Mouse (Mus musculus): ENCODE results near the gene Abtb2. TPM values are rescaled to one million over a fixed set of nuclear protein-coding genes. Genes with fewer than 3 reads are reported as not detected.

Abtb2 gene
- polyA plus RNA-seq, 1 experiment: 4.0 TPM

DNA sequence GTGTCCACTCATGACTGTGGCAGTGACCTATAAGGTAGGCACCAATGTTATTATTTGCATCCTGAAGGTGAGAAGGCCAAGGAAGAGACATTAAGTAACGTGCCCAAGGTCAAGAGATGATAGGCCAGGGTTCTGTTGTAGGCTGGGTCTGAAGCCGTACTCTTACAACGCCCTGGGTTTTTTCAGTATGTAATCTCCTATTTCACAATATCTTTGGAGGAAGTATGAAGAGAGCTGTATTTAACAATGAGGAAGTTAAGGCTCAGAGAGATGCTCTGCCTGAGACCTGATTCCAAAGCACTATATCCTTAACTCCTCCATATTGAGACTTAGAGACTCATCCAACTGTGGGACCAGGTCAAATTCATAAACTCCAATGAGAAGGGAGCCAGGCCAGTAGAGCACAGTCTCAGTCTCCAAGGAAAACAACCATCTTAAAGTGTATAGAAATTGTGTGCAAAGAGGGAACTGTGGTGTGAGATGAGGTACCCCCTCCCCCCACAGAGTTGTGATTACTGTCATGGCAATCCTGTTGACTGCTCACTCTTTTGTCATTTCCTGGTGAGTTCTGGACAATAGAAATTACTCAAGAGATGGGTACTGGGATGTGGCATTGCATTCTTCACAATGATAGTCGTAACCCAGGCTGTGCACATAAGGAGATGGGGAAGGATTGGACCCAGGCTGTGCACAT is 39.8 kb downstream of the Abtb2 start:
- no peaks in the 10 kb centered on the region for H3K36me3 ChIP-seq (ENCODE audit: control insufficient read depth, insufficient read depth)
- no peaks in the 10 kb centered on the region for H3K79me2 ChIP-seq (ENCODE audit: control insufficient read depth, insufficient read depth)
- no peaks in the 10 kb centered on the region for H3K27me3 ChIP-seq (ENCODE audit: control insufficient read depth, insufficient read depth, insufficient read length)
- no peaks in the 10 kb centered on the region for H3K79me3 ChIP-seq (ENCODE audit: low read depth)
- no peak overlapping the region for H3ac ChIP-seq (ENCODE audit: control insufficient read depth, insufficient read length, low read depth)
- no peak overlapping the region for H3K4me3 ChIP-seq (ENCODE audit: insufficient read depth, poor library complexity, severe bottlenecking)
- TF ChIP-seq MAX (IDR thresholded peaks at IDR 0.05): no peak
- TF ChIP-seq CTCF (IDR thresholded peaks at IDR 0.05; ENCODE audit: control insufficient read depth, insufficient read depth, insufficient read length): no peak
- no peak for TF ChIP-seq CEBPB (IDR thresholded peaks at IDR 0.05; ENCODE audit: low read depth)
- no peak for TF ChIP-seq USF1 (IDR thresholded peaks at IDR 0.05; ENCODE audit: low read depth)
- TF ChIP-seq FOSL1 (IDR thresholded peaks at IDR 0.05; ENCODE audit: insufficient read depth, low read length, poor library complexity, severe bottlenecking): no peak
- TF ChIP-seq MYOD1 (IDR thresholded peaks at IDR 0.05; ENCODE audit: control insufficient read depth, insufficient read length, low read depth): no peak
- no peak for TF ChIP-seq MYOG (IDR thresholded peaks at IDR 0.05; ENCODE audit: control insufficient read depth, extremely low read depth, insufficient read length)

GRCm38 (mm10) chr2:103607926-103608325 is 41.8 kb downstream of the Abtb2 start:
- no peaks in the 10 kb centered on the region for H3K36me3 ChIP-seq (ENCODE audit: control insufficient read depth, insufficient read depth)
- H3ac ChIP-seq (ENCODE audit: control insufficient read depth, insufficient read length, low read depth): no peak overlapping the region
- H3K4me3 ChIP-seq (ENCODE audit: insufficient read depth, poor library complexity, severe bottlenecking): no peak overlapping the region
- no peaks in the 10 kb centered on the region for H3K79me3 ChIP-seq (ENCODE audit: low read depth)
- no peaks in the 10 kb centered on the region for H3K27me3 ChIP-seq (ENCODE audit: control insufficient read depth, insufficient read depth, insufficient read length)
- no peak for TF ChIP-seq FOSL1 (IDR thresholded peaks at IDR 0.05; ENCODE audit: insufficient read depth, low read length, poor library complexity, severe bottlenecking)
- no peak for TF ChIP-seq MAX (IDR thresholded peaks at IDR 0.05)
- TF ChIP-seq CEBPB (IDR thresholded peaks at IDR 0.05; ENCODE audit: low read depth): no peak
- TF ChIP-seq MYOG (IDR thresholded peaks at IDR 0.05; ENCODE audit: control insufficient read depth, extremely low read depth, insufficient read length): no peak
- TF ChIP-seq CTCF (IDR thresholded peaks at IDR 0.05; ENCODE audit: control insufficient read depth, insufficient read depth, insufficient read length): no peak
- no peak for TF ChIP-seq MYOD1 (IDR thresholded peaks at IDR 0.05; ENCODE audit: control insufficient read depth, insufficient read length, low read depth)
- TF ChIP-seq USF1 (IDR thresholded peaks at IDR 0.05; ENCODE audit: low read depth): no peak
- no peaks in the 10 kb centered on the region for H3K79me2 ChIP-seq (ENCODE audit: control insufficient read depth, insufficient read depth)

- TF ChIP-seq MYOD1 (IDR thresholded peaks at IDR 0.05; ENCODE audit: control insufficient read depth, insufficient read length, low read depth): no peak
- no peak for TF ChIP-seq MYOG (IDR thresholded peaks at IDR 0.05; ENCODE audit: control insufficient read depth, extremely low read depth, insufficient read length)
- TF ChIP-seq MAX (IDR thresholded peaks at IDR 0.05): no peak
- no peak for TF ChIP-seq USF1 (IDR thresholded peaks at IDR 0.05; ENCODE audit: low read depth)
- TF ChIP-seq CEBPB (IDR thresholded peaks at IDR 0.05; ENCODE audit: low read depth): no peak
- TF ChIP-seq CTCF (IDR thresholded peaks at IDR 0.05; ENCODE audit: control insufficient read depth, insufficient read depth, insufficient read length): no peak
- no peak for TF ChIP-seq FOSL1 (IDR thresholded peaks at IDR 0.05; ENCODE audit: insufficient read depth, low read length, poor library complexity, severe bottlenecking)
- no peaks in the 10 kb centered on the region for H3K79me3 ChIP-seq (ENCODE audit: low read depth)
These were observed 42.8 kb downstream of the Abtb2 start for GRCm38 (mm10) chr2:103608947-103609346.

DNA sequence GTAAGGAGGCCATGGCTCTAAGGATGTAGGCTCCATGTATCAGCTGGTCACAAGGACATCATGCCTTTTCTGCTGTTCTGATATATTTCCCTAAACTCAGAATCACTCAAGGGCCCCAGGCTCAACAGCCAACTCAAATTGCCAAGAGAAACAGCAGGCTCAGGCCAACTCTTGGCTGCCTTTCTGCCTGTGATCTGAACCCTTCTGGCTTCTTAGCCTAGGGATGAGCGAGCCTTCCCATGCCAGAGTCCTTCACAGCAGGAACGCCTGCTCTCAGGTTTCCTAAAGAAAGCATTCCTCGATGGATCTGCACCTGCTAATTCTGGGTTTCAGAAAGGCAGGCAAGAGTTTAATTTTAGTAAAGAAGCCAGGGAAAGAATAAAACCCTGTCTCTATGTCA is 43.4 kb downstream of the Abtb2 start:
- Histone ChIP-seq H3K27me3 (ENCODE audit: control insufficient read depth, insufficient read depth, insufficient read length) (no peaks in the 10 kb centered on the region), H3ac (ENCODE audit: control insufficient read depth, insufficient read length, low read depth) (no peak overlapping the region), H3K4me3 (ENCODE audit: insufficient read depth, poor library complexity, severe bottlenecking) (no peak overlapping the region), H3K36me3 (ENCODE audit: control insufficient read depth, insufficient read depth) (no peaks in the 10 kb centered on the region), H3K79me2 (ENCODE audit: control insufficient read depth, insufficient read depth) (no peaks in the 10 kb centered on the region), H3K79me3 (ENCODE audit: low read depth) (no peaks in the 10 kb centered on the region)
- no peak for TF ChIP-seq FOSL1 (IDR thresholded peaks at IDR 0.05; ENCODE audit: insufficient read depth, low read length, poor library complexity, severe bottlenecking)
- no peak for TF ChIP-seq CTCF (IDR thresholded peaks at IDR 0.05; ENCODE audit: control insufficient read depth, insufficient read depth, insufficient read length)
- TF ChIP-seq CEBPB (IDR thresholded peaks at IDR 0.05; ENCODE audit: low read depth): no peak
- TF ChIP-seq MYOG (IDR thresholded peaks at IDR 0.05; ENCODE audit: control insufficient read depth, extremely low read depth, insufficient read length): no peak
- no peak for TF ChIP-seq MAX (IDR thresholded peaks at IDR 0.05)

More at GRCm38 (mm10) chr2:103608947-103609346, 42.8 kb downstream of the Abtb2 start:
- no peaks in the 10 kb centered on the region for H3K27me3 ChIP-seq (ENCODE audit: control insufficient read depth, insufficient read depth, insufficient read length)
- no peak overlapping the region for H3K4me3 ChIP-seq (ENCODE audit: insufficient read depth, poor library complexity, severe bottlenecking)
- no peaks in the 10 kb centered on the region for H3K79me2 ChIP-seq (ENCODE audit: control insufficient read depth, insufficient read depth)
- no peak overlapping the region for H3ac ChIP-seq (ENCODE audit: control insufficient read depth, insufficient read length, low read depth)
- H3K36me3 ChIP-seq (ENCODE audit: control insufficient read depth, insufficient read depth): no peaks in the 10 kb centered on the region

DNA sequence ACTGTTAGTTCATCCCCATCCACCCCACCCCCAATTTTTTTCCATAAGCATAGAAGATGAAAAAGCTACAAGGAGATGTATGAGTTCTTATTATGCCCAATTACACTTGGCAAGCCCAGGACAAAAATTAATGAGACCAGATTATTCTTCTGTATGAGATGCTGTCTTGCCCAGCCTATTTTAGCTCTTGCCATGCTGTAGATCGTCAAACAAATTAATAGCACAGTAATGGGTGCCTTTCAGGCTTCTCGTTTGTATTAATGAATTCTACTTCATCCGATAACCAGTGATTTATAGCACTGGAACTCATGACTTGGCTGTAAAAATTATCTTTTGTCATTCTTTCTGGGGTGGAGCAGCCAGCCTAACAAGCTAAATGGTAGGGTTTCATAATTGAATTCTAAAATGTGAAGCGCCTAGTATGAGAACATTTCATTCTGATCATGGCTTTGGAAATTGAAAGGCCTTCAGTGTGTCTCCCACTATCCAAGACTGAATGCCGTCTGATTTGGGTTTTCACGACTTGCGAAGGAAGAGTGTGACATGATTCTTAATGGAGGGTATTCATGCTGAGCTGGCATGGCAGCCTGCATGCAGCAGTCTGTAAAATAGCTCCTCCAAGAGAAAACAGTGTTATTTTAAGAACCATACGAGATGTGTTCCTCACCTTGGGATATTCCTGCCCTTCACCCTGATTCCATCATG is 44.9 kb downstream of the Abtb2 start:
- Histone ChIP-seq H3K4me3 (ENCODE audit: insufficient read depth, poor library complexity, severe bottlenecking) (no peak overlapping the region), H3ac (ENCODE audit: control insufficient read depth, insufficient read length, low read depth) (no peak overlapping the region), H3K79me2 (ENCODE audit: control insufficient read depth, insufficient read depth) (no peaks in the 10 kb centered on the region), H3K36me3 (ENCODE audit: control insufficient read depth, insufficient read depth) (no peaks in the 10 kb centered on the region), H3K79me3 (ENCODE audit: low read depth) (no peaks in the 10 kb centered on the region), H3K27me3 (ENCODE audit: control insufficient read depth, insufficient read depth, insufficient read length) (no peaks in the 10 kb centered on the region)
- no peak for TF ChIP-seq FOSL1 (IDR thresholded peaks at IDR 0.05; ENCODE audit: insufficient read depth, low read length, poor library complexity, severe bottlenecking)
- TF ChIP-seq CEBPB (IDR thresholded peaks at IDR 0.05; ENCODE audit: low read depth): no peak
- no peak for TF ChIP-seq CTCF (IDR thresholded peaks at IDR 0.05; ENCODE audit: control insufficient read depth, insufficient read depth, insufficient read length)
- no peak for TF ChIP-seq MAX (IDR thresholded peaks at IDR 0.05)
- no peak for TF ChIP-seq MYOG (IDR thresholded peaks at IDR 0.05; ENCODE audit: control insufficient read depth, extremely low read depth, insufficient read length)
- no peak for TF ChIP-seq MYOD1 (IDR thresholded peaks at IDR 0.05; ENCODE audit: control insufficient read depth, insufficient read length, low read depth)
- no peak for TF ChIP-seq USF1 (IDR thresholded peaks at IDR 0.05; ENCODE audit: low read depth)

Data from C2C12 (cell line).